ENCODE assay signal across 9 mouse cellular contexts in genomic region chr15:99772925-99773324, GRCm38 (mm10). TPM values are rescaled to one million over a fixed set of nuclear protein-coding genes. Genes with fewer than 3 reads are reported as not detected.
DNase-seq lines count a peak whose midpoint lies in the region; ATAC-seq and TF ChIP-seq lines count a peak whose summit lies in the region.
"Had no signal": no experiment of that assay in that cellular context is flagged by ENCODE, and none has a peak within 500 bp of the region (broad histone marks: within the 10 kb centered on the region; RNA-seq: fewer than 3 reads in every experiment).

No protein-coding gene starts in this region.

- no peaks in the 10 kb centered on the region for H3K27me3 ChIP-seq in heart, embryonic 16.5 days (ENCODE audit: control insufficient read depth, insufficient read depth, low read length)
- no peaks in the 10 kb centered on the region for H3K27me3 ChIP-seq in E14TG2a.4 (ENCODE audit: insufficient read depth, low read length)
- H3K27me3 ChIP-seq in forebrain, embryonic 13.5 days = no peaks in the 10 kb centered on the region
- peaks cover 12% of the 10 kb centered on the region; the same call in 1 of the 2 replicates for H3K27me3 ChIP-seq in liver, embryonic 15.5 days

- no peaks in the 10 kb centered on the region for H3K9me3 ChIP-seq in heart, embryonic 16.5 days (replicated peaks; ENCODE audit: control insufficient read depth, low read length)
- no peaks in the 10 kb centered on the region for H3K9me3 ChIP-seq in E14TG2a.4 (ENCODE audit: low read length)
- no peaks in the 10 kb centered on the region for H3K9me3 ChIP-seq in forebrain, embryonic 13.5 days (replicated peaks)
- no peaks in the 10 kb centered on the region for H3K9me3 ChIP-seq in liver, embryonic 15.5 days (replicated peaks)
- H3K9me3 ChIP-seq: G1E had no signal

- WGBS in heart, embryonic 16.5 days = 47% methylated on average over 3 of the region's 3 CpGs
- WGBS in forebrain, embryonic 13.5 days = 31% methylated on average over 3 of the region's 3 CpGs
- WGBS in liver, embryonic 15.5 days (ENCODE audit: insufficient replicate concordance) = 60% methylated on average over 3 of the region's 3 CpGs

- TF ChIP-seq CTCF in E14TG2a.4 (conservative IDR thresholded peaks at IDR 0.05; ENCODE audit: low read length) = no peak

- no peak overlapping the region for H3K9ac ChIP-seq in heart, embryonic 16.5 days (ENCODE audit: low read length)
- H3K9ac ChIP-seq in forebrain, embryonic 13.5 days = no peak overlapping the region
- H3K9ac ChIP-seq in liver, embryonic 15.5 days = no peak overlapping the region

- H3K36me3 ChIP-seq in heart, embryonic 16.5 days (ENCODE audit: control insufficient read depth, insufficient read depth) = no peaks in the 10 kb centered on the region
- H3K36me3 ChIP-seq in E14TG2a.4 (ENCODE audit: insufficient read depth, low read length) = peaks cover 4% of the 10 kb centered on the region
- no peaks in the 10 kb centered on the region for H3K36me3 ChIP-seq in forebrain, embryonic 13.5 days (ENCODE audit: poor library complexity, severe bottlenecking)
- no peaks in the 10 kb centered on the region for H3K36me3 ChIP-seq in liver, embryonic 15.5 days (replicated peaks)
- H3K36me3 ChIP-seq: G1E had no signal

- DNase-seq in heart, adult 9 months (ENCODE audit: low spot score in 2 of 2) = no peak
- DNase-seq in left cerebral cortex, adult 18-20 months (ENCODE audit: low spot score in 2 of 2) = no peak
- no peak for DNase-seq in T-cell, adult 2 months (ENCODE audit: low spot score)
- no peak for DNase-seq in left cerebral cortex, postnatal 4 days

- intact Hi-C loops in left cerebral cortex, postnatal 4 days (cut with DNase I) = loop anchor here (10.0 kb wide), 2 partner anchors 48 to 178 kb away; partner anchors contain the start of genes Aqp5 and Cox14

- 0 out of 2 replicates have a peak, but pooled peaks cover 4% of the 10 kb centered on the region for H3K4me1 ChIP-seq in heart, embryonic 16.5 days (ENCODE audit: control insufficient read depth, insufficient read depth, low read length)
- peaks cover 18% of the 10 kb centered on the region for H3K4me1 ChIP-seq in E14TG2a.4 (replicated peaks; ENCODE audit: low read depth, low read length)
- H3K4me1 ChIP-seq in forebrain, embryonic 13.5 days = peaks cover 16% of the 10 kb centered on the region
- H3K4me1 ChIP-seq in liver, embryonic 15.5 days (replicated peaks) = peaks cover 17% of the 10 kb centered on the region

- peak overlapping the region; percentile 73 for H3K4me2 ChIP-seq in heart, embryonic 16.5 days (ENCODE audit: low read depth, low read length)
- H3K4me2 ChIP-seq in forebrain, embryonic 13.5 days = peak overlapping the region; percentile 70
- no peak overlapping the region for H3K4me2 ChIP-seq in liver, embryonic 15.5 days

- no peak overlapping the region for H3K4me3 ChIP-seq in heart, embryonic 16.5 days (ENCODE audit: low read length)
- H3K4me3 ChIP-seq in E14TG2a.4 (replicated peaks; ENCODE audit: low read length) = peak overlapping the region; percentile 88
- H3K4me3 ChIP-seq in forebrain, embryonic 13.5 days = no peak overlapping the region
- H3K4me3 ChIP-seq in liver, embryonic 15.5 days (replicated peaks) = peak overlapping the region; percentile 67; the same call in 1 of the 2 replicates

- H3K27ac ChIP-seq in heart, embryonic 16.5 days (ENCODE audit: low read length) = peak overlapping the region; percentile 35; the same call in 1 of the 2 replicates
- no peak overlapping the region for H3K27ac ChIP-seq in forebrain, embryonic 13.5 days
- H3K27ac ChIP-seq in liver, embryonic 15.5 days (replicated peaks) = no peak overlapping the region

- ATAC-seq in heart, embryonic 16.5 days (replicated peaks; ENCODE audit: extremely low read depth, insufficient read depth, low FRiP score) = no peak
- no peak for ATAC-seq in forebrain, embryonic 13.5 days
- no peak for ATAC-seq in liver, embryonic 15.5 days (ENCODE audit: insufficient read depth)

RNA-seq across cellular contexts. Expression of gene Cers5, which starts 0.2 kb away (rescaled TPM):
- 50.7 and 51.6 TPM in 2 replicates for polyA plus RNA-seq in heart, embryonic 16.5 days (2015; fragmentation: Nextera tagmentation; extraction: Ambion mirVana)
- 62.6 and 67.2 TPM in 2 replicates for polyA plus RNA-seq in forebrain, embryonic 13.5 days (2015; fragmentation: Nextera tagmentation; extraction: Ambion mirVana)
- 8.1 and 9.5 TPM in 2 replicates for polyA plus RNA-seq in liver, embryonic 15.5 days (2015; fragmentation: Nextera tagmentation; extraction: Ambion mirVana)
- total RNA-seq in left cerebral cortex, adult 18-20 months (2021) = 10 to 100 TPM; 34.4 to 35.2 TPM
- total RNA-seq in left cerebral cortex, postnatal 4 days (2021) = 10 to 100 TPM; 58.0 to 62.3 TPM

RNA-seq across cellular contexts. Expression of gene Cox14, which starts 47.5 kb away (rescaled TPM):
- polyA plus RNA-seq in heart, embryonic 16.5 days (2015; fragmentation: Nextera tagmentation; extraction: Ambion mirVana) = 217 and 241 TPM in 2 replicates
- polyA plus RNA-seq in forebrain, embryonic 13.5 days (2015; fragmentation: Nextera tagmentation; extraction: Ambion mirVana) = 177 and 190 TPM in 2 replicates
- polyA plus RNA-seq in liver, embryonic 15.5 days (2015; fragmentation: Nextera tagmentation; extraction: Ambion mirVana) = 67.5 and 74.7 TPM in 2 replicates
- total RNA-seq in left cerebral cortex, adult 18-20 months (2021) = 100 to 1,000 TPM; 126 TPM
- 10 to 100 TPM; 68.0 to 73.4 TPM for total RNA-seq in left cerebral cortex, postnatal 4 days (2021)

RNA-seq across cellular contexts. Expression of gene Gpd1, which starts 55.6 kb away (rescaled TPM):
- 2.4 and 2.7 TPM in 2 replicates for polyA plus RNA-seq in heart, embryonic 16.5 days (2015; fragmentation: Nextera tagmentation; extraction: Ambion mirVana)
- 1.2 and 1.3 TPM in 2 replicates for polyA plus RNA-seq in forebrain, embryonic 13.5 days (2015; fragmentation: Nextera tagmentation; extraction: Ambion mirVana)
- 26.7 and 33.3 TPM in 2 replicates for polyA plus RNA-seq in liver, embryonic 15.5 days (2015; fragmentation: Nextera tagmentation; extraction: Ambion mirVana)
- 10 to 100 TPM; 76.6 to 82.3 TPM for total RNA-seq in left cerebral cortex, adult 18-20 months (2021)
- 1 to 10 TPM; 6.7 to 6.8 TPM for total RNA-seq in left cerebral cortex, postnatal 4 days (2021)
- total RNA-seq: G1E had no signal
- polyA plus RNA-seq: G1E had no signal

Comparison
In these comparisons a context has a peak if more than half of its experiments do, and no peak if none do; other contexts are left out.
1. H3K4me3 ChIP-seq: peak in E14TG2a.4 (single experiment) and liver, embryonic 15.5 days (single experiment); none in heart, embryonic 16.5 days (single experiment) and forebrain, embryonic 13.5 days (single experiment).